Mouse (Mus musculus) embryonic facial prominence, embryonic 14.5 days (tissue): ENCODE measurements around the gene Tnfrsf8. TPM values are rescaled to one million over a fixed set of nuclear protein-coding genes. Genes with fewer than 3 reads are reported as not detected.

Experiments
- ATAC-seq: fragments of 200-750 bp; cut with Nextera tagmentation; 2 replicates; pipeline ENCODE4 v1.8.0; 2017; ENCODE audit warnings: low read depth, moderate number of reproducible peaks, moderate TSS enrichment
- DNase-seq: peaks from one replicate; pipeline ENCODE4 v3.0.0-alpha.2; 2015; ENCODE audit warnings: low spot score
- H3K27ac ChIP-seq: fragments of 300-500 bp; sonication (generic); replicated peaks from 2 replicates; pipeline ENCODE4 v1.5.1; 2014; ENCODE audit warnings: low read depth, mild to moderate bottlenecking, low read length, moderate library complexity
- H3K27me3 ChIP-seq: fragments of 300-500 bp; sonication (generic); replicated peaks from 2 replicates; pipeline ENCODE4 v1.6.1; 2014; ENCODE audit warnings: low read length; ENCODE audit not compliant: control insufficient read depth, insufficient read depth
- H3K36me3 ChIP-seq: fragments of 300-500 bp; sonication (generic); 2 replicates; pipeline ENCODE4 v1.6.1; 2014; ENCODE audit warnings: low read length, mixed read lengths; ENCODE audit not compliant: control insufficient read depth, insufficient read depth
- H3K4me1 ChIP-seq: fragments of 300-500 bp; sonication (generic); 2 replicates; pipeline ENCODE4 v1.6.1; 2014; ENCODE audit warnings: antibody characterized with exemption, low read length; ENCODE audit not compliant: control insufficient read depth, insufficient read depth
- H3K4me2 ChIP-seq: fragments of 300-500 bp; sonication (generic); 2 replicates; pipeline ENCODE4 v1.6.1; 2014; ENCODE audit warnings: low read depth, mild to moderate bottlenecking, low read length, moderate library complexity, mixed read lengths
- H3K4me3 ChIP-seq: fragments of 300-500 bp; sonication (generic); 2 replicates; pipeline ENCODE4 v1.5.1; 2014; ENCODE audit warnings: low read depth, mild to moderate bottlenecking, low read length
- H3K9ac ChIP-seq: fragments of 300-500 bp; sonication (generic); 2 replicates; pipeline ENCODE4 v1.6.1; 2014; ENCODE audit warnings: low read depth, mild to moderate bottlenecking, low read length, moderate library complexity, mixed read lengths
- H3K9me3 ChIP-seq: fragments of 300-500 bp; sonication (generic); 2 replicates; pipeline ENCODE4 v1.6.1; 2016; ENCODE audit warnings: low read length; ENCODE audit not compliant: control insufficient read depth
- WGBS: fragments of 180-500 bp; shearing (Covaris S2); extraction: QIAGEN DNeasy Blood & Tissue Kit; methylation state at CpG from one replicate; pipeline ENCODE4 v1.1.7; 2014; 5-methylcytosine and 5-hydroxymethylcytosine counted together
- polyA plus RNA-seq: library from polyadenylated mRNA; unstranded; fragments of >200 nt; fragmentation: Nextera tagmentation; extraction: Ambion mirVana; gene quantifications from 2 replicates; pipeline ENCODE4 v1.2.1, GENCODE M21; 2014

The Tnfrsf8 gene
- polyA plus RNA-seq, 1 experiment from 2014 or later, result 0.18 TPM

DNA sequence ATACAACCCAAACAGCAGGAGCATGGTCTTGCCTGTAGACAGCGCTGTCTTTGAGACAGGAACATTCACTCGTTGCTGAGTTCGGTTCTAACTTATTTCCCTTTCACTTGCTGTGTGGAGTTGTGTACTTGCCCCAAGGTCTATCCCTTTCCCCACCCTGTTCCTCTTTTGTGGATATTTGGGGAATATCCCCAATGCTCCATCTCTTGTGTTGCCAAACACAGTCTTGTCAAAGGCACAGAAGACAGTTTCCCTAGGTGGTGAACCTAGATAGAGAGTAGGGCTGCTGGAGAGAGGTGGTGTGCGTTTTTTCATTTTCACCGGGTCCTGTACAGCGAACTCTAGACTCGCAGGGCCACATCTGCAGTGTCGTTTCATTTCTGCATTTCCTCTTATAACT is 62.4 kb downstream of the Tnfrsf8 start:
- Histone ChIP-seq H3K4me2 (no peak overlapping the region), H3K27ac (no peak overlapping the region), H3K9ac (no peak overlapping the region), H3K4me1 (no peaks in the 10 kb centered on the region), H3K4me3 (no peak overlapping the region), H3K36me3 (no peaks in the 10 kb centered on the region), H3K9me3 (no peaks in the 10 kb centered on the region), H3K27me3 (peaks cover 5% of the 10 kb centered on the region; the same call in 1 of the 2 replicates)
- ATAC-seq (no peak), DNase-seq (no peak)
- WGBS, result 86% methylated on average over 8 of the region's 8 CpGs

GRCm38 (mm10) chr4:145251546-145251945 is 63.4 kb downstream of the Tnfrsf8 start:
- Histone ChIP-seq H3K4me2 (no peak overlapping the region), H3K4me1 (0 out of 2 replicates have a peak, but pooled peaks cover under 1% of the 10 kb centered on the region), H3K27ac (no peak overlapping the region), H3K36me3 (no peaks in the 10 kb centered on the region), H3K27me3 (peaks cover 14% of the 10 kb centered on the region), H3K9me3 (no peaks in the 10 kb centered on the region), H3K9ac (no peak overlapping the region), H3K4me3 (no peak overlapping the region)
- ATAC-seq, result no peak
- DNase-seq, result no peak
- 91% methylated on average over 4 of the region's 4 CpGs for WGBS

DNA sequence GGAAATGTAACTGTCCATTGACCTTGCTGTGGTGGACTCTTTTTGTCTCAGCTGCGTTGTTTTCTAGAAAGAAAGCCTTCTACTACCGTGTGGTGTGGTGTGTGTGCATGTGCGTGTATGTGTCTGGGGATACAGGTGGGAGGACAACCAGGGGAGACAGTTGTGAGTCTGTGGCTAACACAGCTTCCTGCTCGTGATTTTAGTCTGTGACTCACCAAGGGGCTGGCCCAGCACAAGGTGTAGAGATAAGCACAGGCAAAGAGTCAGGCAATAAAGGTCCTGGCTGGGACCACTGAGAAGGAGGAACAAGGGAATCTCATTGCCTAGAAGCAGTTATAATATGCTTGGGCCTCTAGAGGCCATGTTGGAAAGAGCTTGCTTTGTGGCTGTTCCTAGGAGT is 65.0 kb downstream of the Tnfrsf8 start:
- Histone ChIP-seq H3K4me2 (no peak overlapping the region), H3K9me3 (no peaks in the 10 kb centered on the region), H3K36me3 (no peaks in the 10 kb centered on the region), H3K27ac (no peak overlapping the region), H3K27me3 (peaks cover 29% of the 10 kb centered on the region), H3K4me3 (no peak overlapping the region), H3K9ac (no peak overlapping the region), H3K4me1 (0 out of 2 replicates have a peak, but pooled peaks cover 3% of the 10 kb centered on the region)
- ATAC-seq (no peak), DNase-seq (no peak)
- 75% methylated on average over 4 of the region's 4 CpGs for WGBS

DNA sequence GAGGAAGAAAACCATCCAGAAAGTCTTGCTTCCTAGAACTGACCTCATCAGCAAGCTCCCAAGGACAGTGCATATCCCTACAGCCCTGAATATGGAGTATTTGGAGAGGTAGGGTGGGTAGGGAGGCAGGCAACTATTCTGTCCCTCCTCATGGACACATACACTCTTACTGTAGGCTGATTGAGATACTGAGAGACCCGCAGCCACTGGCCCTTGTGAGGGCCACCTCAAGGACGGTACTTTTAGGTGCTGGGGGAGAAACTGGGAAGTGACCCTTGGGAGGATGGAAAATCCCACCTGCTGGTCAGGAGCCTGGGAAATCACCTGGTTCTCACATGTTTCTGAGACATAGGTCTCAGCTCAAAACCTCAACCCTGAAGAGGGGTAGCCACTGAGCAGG is 67.4 kb downstream of the Tnfrsf8 start:
- no peak overlapping the region for H3K9ac ChIP-seq
- H3K36me3 ChIP-seq, result no peaks in the 10 kb centered on the region
- no peak overlapping the region for H3K4me3 ChIP-seq
- 63% methylated on average over 2 of the region's 2 CpGs for WGBS
- DNase-seq, result no peak
- H3K4me2 ChIP-seq, result no peak overlapping the region
- H3K4me1 ChIP-seq, result 0 out of 2 replicates have a peak, but pooled peaks cover 3% of the 10 kb centered on the region
- ATAC-seq, result no peak
- H3K27ac ChIP-seq, result no peak overlapping the region
- H3K9me3 ChIP-seq, result no peaks in the 10 kb centered on the region
- H3K27me3 ChIP-seq, result peaks cover 31% of the 10 kb centered on the region

- Histone ChIP-seq H3K27ac (no peak within 1 kb of the TSS), H3K4me1 (0 out of 2 replicates have a peak, but pooled peaks cover 3% of the 10 kb centered on the region), H3K4me2 (peak within 1 kb of the TSS; percentile 64), H3K9me3 (no peaks in the 10 kb centered on the region), H3K27me3 (peaks cover 31% of the 10 kb centered on the region), H3K4me3 (peak within 1 kb of the TSS; percentile 38), H3K36me3 (no peaks in the 10 kb centered on the region), H3K9ac (peak within 1 kb of the TSS; percentile 53)
- WGBS, result 2% methylated on average over 32 of the region's 47 CpGs
- DNase-seq (no peak), ATAC-seq (peak; percentile 63)
These were observed 68.6 kb downstream of the Tnfrsf8 start, which contains the start of gene Tnfrsf1b for GRCm38 (mm10) chr4:145246173-145247011. Gene Tnfrsf1b (minus strand): TSS chr4:145246870.

GRCm38 (mm10) chr4:145245581-145245980 is 69.4 kb downstream of the Tnfrsf8 start:
- H3K4me3 ChIP-seq, result no peak overlapping the region
- H3K9ac ChIP-seq, result no peak overlapping the region
- WGBS, result 88% methylated on average over 3 of the region's 3 CpGs
- H3K36me3 ChIP-seq, result no peaks in the 10 kb centered on the region
- H3K27me3 ChIP-seq, result peaks cover 31% of the 10 kb centered on the region
- no peaks in the 10 kb centered on the region for H3K9me3 ChIP-seq
- no peak overlapping the region for H3K27ac ChIP-seq
- no peak overlapping the region; the same call in 1 of the 2 replicates for H3K4me2 ChIP-seq
- ATAC-seq (no peak), DNase-seq (no peak)
- 0 out of 2 replicates have a peak, but pooled peaks cover 3% of the 10 kb centered on the region for H3K4me1 ChIP-seq

DNA sequence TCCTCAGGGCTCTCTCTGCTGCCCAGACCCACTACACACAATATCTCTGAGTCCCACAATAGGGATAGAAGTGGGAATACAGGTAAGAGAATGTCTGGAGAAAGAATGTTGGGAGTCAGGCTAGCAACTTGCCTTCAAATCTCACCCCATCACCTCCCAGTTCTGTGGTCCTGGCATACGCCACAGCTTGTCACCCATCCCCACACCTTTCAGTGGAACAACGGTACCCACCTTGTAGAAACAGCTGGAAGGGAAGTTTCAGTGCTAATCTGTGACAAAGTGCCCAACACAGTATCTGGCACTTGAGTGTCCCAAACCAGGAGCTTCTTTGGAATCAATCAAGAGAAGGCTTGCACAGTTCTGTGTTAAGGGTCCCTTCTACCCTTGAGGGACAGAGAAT is 70.3 kb downstream of the Tnfrsf8 start:
- Histone ChIP-seq H3K27me3 (peaks cover 31% of the 10 kb centered on the region), H3K9me3 (no peaks in the 10 kb centered on the region), H3K9ac (no peak overlapping the region), H3K4me2 (no peak overlapping the region), H3K4me3 (no peak overlapping the region), H3K4me1 (peaks cover 5% of the 10 kb centered on the region; the same call in 1 of the 2 replicates), H3K27ac (no peak overlapping the region), H3K36me3 (no peaks in the 10 kb centered on the region)
- WGBS, result 92% methylated on average over 2 of the region's 2 CpGs
- ATAC-seq (no peak), DNase-seq (no peak)

DNA sequence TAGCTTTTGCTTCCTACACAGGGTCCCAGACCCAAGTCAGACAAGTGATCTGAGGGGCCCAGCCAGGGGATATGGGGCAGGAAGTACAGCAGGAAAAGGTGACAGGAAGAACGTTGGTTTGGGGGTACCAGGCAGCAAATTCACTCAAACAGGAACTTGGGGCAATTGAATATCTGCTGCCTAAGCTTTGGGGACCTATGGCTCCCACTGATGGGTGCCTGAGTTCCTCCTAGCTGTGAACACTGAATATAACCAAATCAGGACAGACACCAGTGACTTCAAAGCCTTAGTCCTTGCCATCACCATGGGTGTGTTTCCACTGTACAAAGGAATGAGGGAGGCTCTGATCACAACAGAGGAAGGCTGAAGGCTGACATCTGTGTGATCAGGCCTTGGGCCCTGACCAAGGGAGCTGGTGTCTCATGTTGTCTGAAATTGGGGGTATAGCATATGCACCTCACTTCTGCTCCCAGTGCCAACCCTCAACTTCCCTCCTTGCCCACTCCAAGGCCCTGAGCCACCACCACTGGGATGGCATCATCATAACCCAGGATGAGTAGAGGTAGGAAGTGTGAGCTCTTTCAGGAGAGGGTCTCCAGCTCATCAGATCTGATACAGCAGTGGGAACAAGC is 72.1 kb downstream of the Tnfrsf8 start:
- WGBS, result 57% methylated on average over 1 of the region's 1 CpGs
- Histone ChIP-seq H3K36me3 (no peaks in the 10 kb centered on the region), H3K27ac (no peak overlapping the region), H3K4me2 (no peak overlapping the region), H3K4me1 (peaks cover 7% of the 10 kb centered on the region; the same call in 1 of the 2 replicates), H3K4me3 (no peak overlapping the region), H3K9me3 (no peaks in the 10 kb centered on the region), H3K27me3 (peaks cover 29% of the 10 kb centered on the region), H3K9ac (no peak overlapping the region)
- ATAC-seq, result no peak
- DNase-seq, result no peak
